Mouse (Mus musculus) myocyte (in vitro differentiated cells): ENCODE data around the gene Sept6. TPM values are rescaled to one million over a fixed set of nuclear protein-coding genes. Genes with fewer than 3 reads are reported as not detected.

Source experiments
- H3K27me3 ChIP-seq: one replicate; pipeline ENCODE4 v1.6.1; 2011; ENCODE audit not compliant: control insufficient read depth, insufficient read depth, insufficient read length
- H3K36me3 ChIP-seq: one replicate; pipeline ENCODE4 v1.6.1; 2011; ENCODE audit not compliant: control insufficient read depth, insufficient read depth
- H3K4me2 ChIP-seq: one replicate; pipeline ENCODE4 v1.6.1; 2011; ENCODE audit warnings: low read depth, control low read depth
- H3K4me3 ChIP-seq: one replicate; pipeline ENCODE4 v1.5.1; 2011; ENCODE audit warnings: mild to moderate bottlenecking, control low read depth, moderate library complexity
- H3K79me2 ChIP-seq: one replicate; pipeline ENCODE4 v1.6.1; 2011; ENCODE audit not compliant: control insufficient read depth, insufficient read depth
- H3ac ChIP-seq: one replicate; pipeline ENCODE4 v1.6.1; 2011; ENCODE audit not compliant: control insufficient read depth, insufficient read length
- CEBPB ChIP-seq: IDR thresholded peaks from 2 replicates; pipeline ENCODE4 v1.6.1; 2011; ENCODE audit warnings: mild to moderate bottlenecking, moderate library complexity; ENCODE audit not compliant: poor library complexity, insufficient read depth, severe bottlenecking
- E2F4 ChIP-seq: IDR thresholded peaks from one replicate; pipeline ENCODE4 v1.6.1; 2011; ENCODE audit warnings: mild to moderate bottlenecking, control low read depth, moderate library complexity; ENCODE audit not compliant: insufficient read depth
- MAX ChIP-seq: IDR thresholded peaks from one replicate; pipeline ENCODE4 v1.6.1; 2011; ENCODE audit warnings: low read depth, mild to moderate bottlenecking, control low read depth
- MYOD1 ChIP-seq, 3 experiments: IDR thresholded peaks; one replicate each; pipeline ENCODE4 v1.6.1; 2011; ENCODE audit warnings: control low read depth in 2 of 3, low read depth in 2 of 3, mild to moderate bottlenecking in 2 of 3, moderate library complexity in 1 of 3; ENCODE audit not compliant: insufficient read length in 2 of 3, control insufficient read depth in 1 of 3
- MYOG ChIP-seq, 3 experiments: IDR thresholded peaks; one replicate each; pipeline ENCODE4 v1.6.1; 2011; ENCODE audit warnings: control low read depth in 2 of 3, low read depth in 2 of 3, mild to moderate bottlenecking in 2 of 3; ENCODE audit not compliant: insufficient read length in 2 of 3, control insufficient read depth in 1 of 3, insufficient read depth in 1 of 3
- POLR2A ChIP-seq: IDR thresholded peaks from one replicate; pipeline ENCODE4 v1.6.1; 2011; ENCODE audit warnings: low read depth, mild to moderate bottlenecking, control low read depth, moderate library complexity; ENCODE audit not compliant: insufficient read length
- POLR2AphosphoS2 ChIP-seq: IDR thresholded peaks from one replicate; pipeline ENCODE4 v1.6.1; 2011; ENCODE audit warnings: low read depth, control low read depth; ENCODE audit not compliant: insufficient read length
- REST ChIP-seq: IDR thresholded peaks from one replicate; pipeline ENCODE4 v1.6.1; 2011; ENCODE audit warnings: mild to moderate bottlenecking, control low read depth, moderate library complexity; ENCODE audit not compliant: insufficient read depth, insufficient read length
- SRF ChIP-seq: IDR thresholded peaks from one replicate; pipeline ENCODE4 v1.6.1; 2011; ENCODE audit warnings: low read depth; ENCODE audit not compliant: control insufficient read depth, insufficient read length
- TCF12 ChIP-seq: IDR thresholded peaks from one replicate; pipeline ENCODE4 v1.6.1; 2011; ENCODE audit warnings: mild to moderate bottlenecking, control low read depth; ENCODE audit not compliant: poor library complexity, insufficient read depth, severe bottlenecking
- TCF3 ChIP-seq: IDR thresholded peaks from one replicate; pipeline ENCODE4 v1.6.1; 2011; ENCODE audit warnings: low read depth, control low read depth; ENCODE audit not compliant: insufficient read length
- USF1 ChIP-seq: IDR thresholded peaks from one replicate; pipeline ENCODE4 v1.6.1; 2011; ENCODE audit warnings: low read depth, mild to moderate bottlenecking, control low read depth, moderate library complexity
- polyA plus RNA-seq: library from polyadenylated mRNA; unstranded; fragments of >200 nt; fragmentation: generic; extraction: Trizol; gene quantifications from one replicate; pipeline ENCODE4 v1.2.1, GENCODE M21; 2012; ENCODE audit warnings: missing spikeins

Gene Sept6
- polyA plus RNA-seq, 1 experiment: 8.3 TPM

- H3K36me3 ChIP-seq: no peaks in the 10 kb centered on the region
Observed at GRCm38 (mm10) chrX:36929694-36930093, 61.9 kb downstream of the Sept6 start.

GRCm38 (mm10) chrX:36928791-36929190, 62.8 kb downstream of the Sept6 start:
- Histone ChIP-seq H3K79me2 (no peaks in the 10 kb centered on the region), H3K36me3 (no peaks in the 10 kb centered on the region), H3K4me2 (no peak overlapping the region), H3K4me3 (no peak overlapping the region), H3K27me3 (no peaks in the 10 kb centered on the region), H3ac (no peak overlapping the region)
- TF ChIP-seq CEBPB (no peak), MAX (no peak), MYOD1 (IDR thresholded peaks at IDR 0.05; ENCODE audit: control insufficient read depth in 1 of 3, insufficient read length in 2 of 3, low read depth in 2 of 3) (no peak), TCF12 (no peak), E2F4 (no peak), TCF3 (no peak), REST (no peak), POLR2AphosphoS2 (no peak), POLR2A (no peak)

More at GRCm38 (mm10) chrX:36929694-36930093, 61.9 kb downstream of the Sept6 start:
- H3K27me3 ChIP-seq: no peaks in the 10 kb centered on the region
- no peak overlapping the region for H3K4me3 ChIP-seq
- TF ChIP-seq USF1: no peak
- no peak for TF ChIP-seq CEBPB
- no peak for TF ChIP-seq MYOG (IDR thresholded peaks at IDR 0.05; ENCODE audit: control insufficient read depth in 1 of 3, insufficient read depth in 1 of 3, insufficient read length in 2 of 3, low read depth in 2 of 3)
- TF ChIP-seq MYOD1 (IDR thresholded peaks at IDR 0.05; ENCODE audit: control insufficient read depth in 1 of 3, insufficient read length in 2 of 3, low read depth in 2 of 3): no peak
- TF ChIP-seq POLR2A: no peak
- no peak for TF ChIP-seq MAX
- no peak overlapping the region for H3K4me2 ChIP-seq
- no peaks in the 10 kb centered on the region for H3K79me2 ChIP-seq
- H3ac ChIP-seq: no peak overlapping the region

- no peaks in the 10 kb centered on the region for H3K36me3 ChIP-seq
- no peaks in the 10 kb centered on the region for H3K79me2 ChIP-seq
- no peak overlapping the region for H3K4me3 ChIP-seq
- TF ChIP-seq E2F4: no peak
- TF ChIP-seq TCF12: no peak
- TF ChIP-seq POLR2A: no peak
- TF ChIP-seq USF1: no peak
- no peak for TF ChIP-seq SRF
- TF ChIP-seq REST: no peak
- no peak for TF ChIP-seq CEBPB
- no peak for TF ChIP-seq MYOG (IDR thresholded peaks at IDR 0.05; ENCODE audit: control insufficient read depth in 1 of 3, insufficient read depth in 1 of 3, insufficient read length in 2 of 3, low read depth in 2 of 3)
- TF ChIP-seq MYOD1 (IDR thresholded peaks at IDR 0.05; ENCODE audit: control insufficient read depth in 1 of 3, insufficient read length in 2 of 3, low read depth in 2 of 3): no peak
- TF ChIP-seq POLR2AphosphoS2: no peak
- TF ChIP-seq MAX: no peak
- TF ChIP-seq TCF3: no peak
- no peak overlapping the region for H3K4me2 ChIP-seq
- H3ac ChIP-seq: no peak overlapping the region
- no peaks in the 10 kb centered on the region for H3K27me3 ChIP-seq
Observed at GRCm38 (mm10) chrX:36921346-36921745, 70.2 kb downstream of the Sept6 start.

GRCm38 (mm10) chrX:36917749-36918148, 73.8 kb downstream of the Sept6 start:
- Histone ChIP-seq H3K27me3 (no peaks in the 10 kb centered on the region), H3ac (no peak overlapping the region)

GRCm38 (mm10) chrX:36911343-36911742, 80.3 kb downstream of the Sept6 start:
- Histone ChIP-seq H3K79me2 (no peaks in the 10 kb centered on the region), H3K4me3 (no peak overlapping the region), H3K4me2 (no peak overlapping the region), H3ac (no peak overlapping the region), H3K36me3 (peaks cover 3% of the 10 kb centered on the region), H3K27me3 (no peaks in the 10 kb centered on the region)
- TF ChIP-seq E2F4: no peak
- TF ChIP-seq POLR2AphosphoS2: no peak
- no peak for TF ChIP-seq SRF
- TF ChIP-seq REST: no peak
- TF ChIP-seq CEBPB: no peak
- no peak for TF ChIP-seq MYOG (IDR thresholded peaks at IDR 0.05; ENCODE audit: control insufficient read depth in 1 of 3, insufficient read depth in 1 of 3, insufficient read length in 2 of 3, low read depth in 2 of 3)
- no peak for TF ChIP-seq TCF3
- no peak for TF ChIP-seq MYOD1 (IDR thresholded peaks at IDR 0.05; ENCODE audit: control insufficient read depth in 1 of 3, insufficient read length in 2 of 3, low read depth in 2 of 3)

More at GRCm38 (mm10) chrX:36917749-36918148, 73.8 kb downstream of the Sept6 start:
- no peaks in the 10 kb centered on the region for H3K79me2 ChIP-seq
- no peak for TF ChIP-seq POLR2AphosphoS2
- TF ChIP-seq TCF3: no peak
- TF ChIP-seq MYOD1 (IDR thresholded peaks at IDR 0.05; ENCODE audit: control insufficient read depth in 1 of 3, insufficient read length in 2 of 3, low read depth in 2 of 3): no peak
- no peak for TF ChIP-seq POLR2A
- no peak for TF ChIP-seq E2F4
- no peak for TF ChIP-seq MAX
- no peak for TF ChIP-seq TCF12
- TF ChIP-seq USF1: no peak
- no peak overlapping the region for H3K4me3 ChIP-seq
- no peak overlapping the region for H3K4me2 ChIP-seq
- peaks cover 3% of the 10 kb centered on the region for H3K36me3 ChIP-seq
